ENCODE assay signal across 9 mouse cellular contexts in the genomic region with DNA sequence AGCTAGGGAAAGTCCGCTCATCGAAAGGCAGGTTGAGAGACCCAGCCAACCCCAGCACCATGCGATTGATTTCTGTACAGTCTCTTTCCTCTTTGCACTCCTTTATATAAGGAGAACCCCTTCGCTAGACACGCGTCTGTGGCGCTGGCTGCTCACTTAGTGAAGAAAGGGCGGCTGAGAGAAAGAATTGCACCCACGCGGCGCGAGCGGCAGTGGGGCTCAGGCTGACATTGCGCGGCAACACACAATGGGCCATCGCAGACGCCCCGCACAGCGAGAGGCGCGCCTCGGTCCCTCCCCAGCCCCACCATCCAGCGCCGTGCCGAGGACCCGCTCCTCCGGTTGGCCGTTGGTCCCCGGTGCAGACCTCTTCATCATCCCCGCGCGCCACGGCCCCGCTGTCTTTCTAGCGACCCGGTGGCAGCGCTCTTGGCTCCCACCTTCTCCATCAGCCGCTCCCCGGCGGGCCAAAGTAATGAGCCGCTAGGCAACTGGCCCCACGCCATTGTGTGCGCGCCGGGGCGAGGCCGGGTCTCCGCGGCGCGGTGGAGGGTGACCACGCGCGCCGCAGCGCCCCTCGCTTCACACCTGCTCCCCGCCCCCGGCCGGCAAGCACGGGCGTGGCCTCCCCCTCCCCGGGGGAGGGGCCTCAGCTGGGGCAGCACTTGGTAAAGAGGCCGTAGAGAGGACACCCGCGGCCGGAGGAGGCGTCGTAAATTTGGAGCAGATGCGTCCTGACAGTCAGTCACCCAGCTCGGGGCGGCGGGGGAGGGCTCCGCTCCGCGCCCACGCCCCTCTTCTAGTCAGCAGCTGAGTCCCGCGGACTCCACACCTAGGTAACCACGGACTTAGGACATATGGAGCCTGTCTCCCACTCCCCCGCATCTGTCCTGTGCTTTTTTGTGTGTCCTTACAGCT. TPM values are rescaled to one million over a fixed set of nuclear protein-coding genes. Genes with fewer than 3 reads are reported as not detected.
DNase-seq lines count a peak whose midpoint lies in the region; ATAC-seq and TF ChIP-seq lines count a peak whose summit lies in the region.
"Had no signal": no experiment of that assay in that cellular context is flagged by ENCODE, and none has a peak within 500 bp of the region (broad histone marks: within the 10 kb centered on the region; RNA-seq: fewer than 3 reads in every experiment).

No protein-coding gene starts in this region.

- H3K4me2 ChIP-seq in liver, embryonic 11.5 days = peak overlapping the region; percentile 65
- H3K4me2 ChIP-seq in neural tube, embryonic 14.5 days (ENCODE audit: low read depth, low read length) = peak overlapping the region; percentile 89

- 1% methylated on average over 81 of the region's 81 CpGs for WGBS in kidney, adult 2 months
- under 1% methylated on average over 78 of the region's 81 CpGs for WGBS in liver, embryonic 11.5 days
- under 1% methylated on average over 78 of the region's 81 CpGs for WGBS in neural tube, embryonic 14.5 days

- H3K27ac ChIP-seq in kidney, adult 2 months (ENCODE audit: insufficient read depth, low read depth, low read length) = no peak overlapping the region
- no peak overlapping the region for H3K27ac ChIP-seq in liver, embryonic 11.5 days (ENCODE audit: low read depth, low read length)
- H3K27ac ChIP-seq in neural tube, embryonic 14.5 days (ENCODE audit: low read depth, low read length) = peak overlapping the region; percentile 60

- peak overlapping the region; percentile 93 for H3K4me3 ChIP-seq in megakaryocyte, embryonic 14.5 days (replicated peaks)
- H3K4me3 ChIP-seq in kidney, adult 2 months (ENCODE audit: insufficient read depth, low read depth, low read length) = peak overlapping the region; percentile 27; the same call in 1 of the 2 replicates
- peak overlapping the region; percentile 41 for H3K4me3 ChIP-seq in liver, embryonic 11.5 days (ENCODE audit: low read depth, low read length)
- H3K4me3 ChIP-seq in neural tube, embryonic 14.5 days (ENCODE audit: low read depth, low read length) = peak overlapping the region; percentile 49
- H3K4me3 ChIP-seq: myocyte had no signal

- no peak for TF ChIP-seq POLR2A in kidney, adult 2 months (IDR thresholded peaks at IDR 0.05; ENCODE audit: low read depth, low read length)

- TF ChIP-seq CTCF in kidney, adult 2 months (conservative IDR thresholded peaks at IDR 0.05; ENCODE audit: insufficient read depth, insufficient read length, low read depth, low read length) = no peak

- H3K9ac ChIP-seq in liver, embryonic 11.5 days (ENCODE audit: low read depth, low read length) = no peak overlapping the region
- H3K9ac ChIP-seq in neural tube, embryonic 14.5 days (replicated peaks; ENCODE audit: low read depth, low read length) = peak overlapping the region; percentile 71

- DNase-seq in cerebellum, adult 9-10 months = peak; percentile 29
- DNase-seq in frontal cortex, postnatal 10 days (ENCODE audit: low spot score in 2 of 2) = peak; percentile 41 to 55
- peak; percentile 29 for DNase-seq in kidney, adult 2 months
- DNase-seq in liver, embryonic 11.5 days (ENCODE audit: low spot score) = no peak
- DNase-seq in yolk sac, embryonic 10.5 days (ENCODE audit: low spot score) = no peak

- H3K4me1 ChIP-seq in megakaryocyte, embryonic 14.5 days = peaks cover 71% of the 10 kb centered on the region
- 0 out of 2 replicates have a peak, but pooled peaks cover 3% of the 10 kb centered on the region for H3K4me1 ChIP-seq in kidney, adult 2 months (ENCODE audit: control insufficient read depth, insufficient read depth, low read length)
- peaks cover 4% of the 10 kb centered on the region for H3K4me1 ChIP-seq in liver, embryonic 11.5 days (replicated peaks; ENCODE audit: control insufficient read depth, insufficient read depth, low read length)
- peaks cover 20% of the 10 kb centered on the region for H3K4me1 ChIP-seq in neural tube, embryonic 14.5 days (ENCODE audit: control insufficient read depth, insufficient read depth, low read length)

- no peak for ATAC-seq in megakaryocyte, adult 5-6 weeks (ENCODE audit: poor library complexity, severe bottlenecking)
- no peak for ATAC-seq in liver, embryonic 11.5 days (replicated peaks; ENCODE audit: low FRiP score)
- peak; percentile 56 for ATAC-seq in neural tube, embryonic 14.5 days (ENCODE audit: low read depth)

- no peaks in the 10 kb centered on the region for H3K9me3 ChIP-seq in megakaryocyte, embryonic 14.5 days
- H3K9me3 ChIP-seq in liver, embryonic 11.5 days (ENCODE audit: control insufficient read depth, low read length) = no peaks in the 10 kb centered on the region
- no peaks in the 10 kb centered on the region for H3K9me3 ChIP-seq in neural tube, embryonic 14.5 days (ENCODE audit: control insufficient read depth, low read length)

- peaks cover 13% of the 10 kb centered on the region for H3K36me3 ChIP-seq in megakaryocyte, embryonic 14.5 days (replicated peaks; ENCODE audit: low read length)
- no peaks in the 10 kb centered on the region for H3K36me3 ChIP-seq in kidney, adult 2 months (ENCODE audit: control insufficient read depth, insufficient read depth, low read length)
- no peaks in the 10 kb centered on the region for H3K36me3 ChIP-seq in liver, embryonic 11.5 days (ENCODE audit: control insufficient read depth, insufficient read depth, low read length)
- no peaks in the 10 kb centered on the region for H3K36me3 ChIP-seq in neural tube, embryonic 14.5 days (ENCODE audit: control insufficient read depth, insufficient read depth, low read length)

- H3K27me3 ChIP-seq in megakaryocyte, embryonic 14.5 days (replicated peaks) = peaks cover 65% of the 10 kb centered on the region
- peaks cover 1% of the 10 kb centered on the region; the same call in 1 of the 2 replicates for H3K27me3 ChIP-seq in kidney, adult 2 months (replicated peaks; ENCODE audit: control insufficient read depth, insufficient read depth, low read length)
- H3K27me3 ChIP-seq in liver, embryonic 11.5 days (replicated peaks; ENCODE audit: control insufficient read depth, insufficient read depth, low read length) = peaks cover 76% of the 10 kb centered on the region
- no peaks in the 10 kb centered on the region for H3K27me3 ChIP-seq in neural tube, embryonic 14.5 days (ENCODE audit: control insufficient read depth, insufficient read depth, low read length)

RNA-seq across cellular contexts. Expression of a gene that starts 27.3 kb away (rescaled TPM):
- polyA plus RNA-seq in megakaryocyte, embryonic 14.5 days (2012; ENCODE audit: insufficient read depth, low replicate concordance) = 433 and 1,147 TPM in 2 replicates
- not detected in 2 replicates for total RNA-seq in megakaryocyte, adult 5-6 weeks (2015)
- 0.20 TPM in 1 of 2 replicates, not detected in the other for total RNA-seq in megakaryocyte, adult 5-6 weeks (2017)
- 14.4 and 18.7 TPM in 2 replicates for polyA plus RNA-seq in kidney, adult 2 months (2012; rRNA removed)
- polyA plus RNA-seq in liver, embryonic 11.5 days (2014; fragmentation: Nextera tagmentation; extraction: Ambion mirVana) = 0.18 and 0.32 TPM in 2 replicates
- 13.6 and 25.1 TPM in 2 replicates for polyA plus RNA-seq in neural tube, embryonic 14.5 days (2014; fragmentation: Nextera tagmentation; extraction: Ambion mirVana)

RNA-seq across cellular contexts. Expression of a gene that starts 28.8 kb away (rescaled TPM):
- 1.5 and 3.5 TPM in 2 replicates for polyA plus RNA-seq in megakaryocyte, embryonic 14.5 days (2012; ENCODE audit: insufficient read depth, low replicate concordance)
- total RNA-seq in megakaryocyte, adult 5-6 weeks (2015) = 15.1 and 18.4 TPM in 2 replicates
- total RNA-seq in megakaryocyte, adult 5-6 weeks (2017) = 24.4 and 26.4 TPM in 2 replicates
- polyA plus RNA-seq in kidney, adult 2 months (2012; rRNA removed) = 12.1 and 15.7 TPM in 2 replicates
- polyA plus RNA-seq in liver, embryonic 11.5 days (2014; fragmentation: Nextera tagmentation; extraction: Ambion mirVana) = 13.2 and 17.7 TPM in 2 replicates
- polyA plus RNA-seq in neural tube, embryonic 14.5 days (2014; fragmentation: Nextera tagmentation; extraction: Ambion mirVana) = 36.2 and 39.5 TPM in 2 replicates

RNA-seq across cellular contexts. Expression of a gene that starts 58.6 kb away (rescaled TPM):
- polyA plus RNA-seq in megakaryocyte, embryonic 14.5 days (2012; ENCODE audit: insufficient read depth, low replicate concordance) = not detected in 2 replicates
- total RNA-seq in megakaryocyte, adult 5-6 weeks (2015) = not detected in 2 replicates
- not detected in 2 replicates for total RNA-seq in megakaryocyte, adult 5-6 weeks (2017)
- 25.4 and 27.6 TPM in 2 replicates for polyA plus RNA-seq in kidney, adult 2 months (2012; rRNA removed)
- polyA plus RNA-seq in liver, embryonic 11.5 days (2014; fragmentation: Nextera tagmentation; extraction: Ambion mirVana) = 7.6 and 8.5 TPM in 2 replicates
- polyA plus RNA-seq in neural tube, embryonic 14.5 days (2014; fragmentation: Nextera tagmentation; extraction: Ambion mirVana) = 2.4 and 3.7 TPM in 2 replicates
- polyA plus RNA-seq: myocyte had no signal

Comparison
In these comparisons a context has a peak if more than half of its experiments do, and no peak if none do; other contexts are left out.
1. H3K4me3 ChIP-seq: peak in every context shown above with its lines; median percentile 93 in megakaryocyte, embryonic 14.5 days; 49 in neural tube, embryonic 14.5 days; 41 in liver, embryonic 11.5 days; 27 in kidney, adult 2 months.
2. DNase-seq: peak in cerebellum, adult 9-10 months (single experiment), frontal cortex, postnatal 10 days (2 of 2) and kidney, adult 2 months (single experiment); none in liver, embryonic 11.5 days (single experiment) and yolk sac, embryonic 10.5 days (single experiment).
3. RNA of a gene that starts 27.3 kb away (polyA plus RNA-seq): 433 to 1,147 TPM in megakaryocyte, embryonic 14.5 days; 14.4 to 18.7 TPM in kidney, adult 2 months, 13.6 to 25.1 TPM in neural tube, embryonic 14.5 days and 0.18 to 0.32 TPM in liver, embryonic 11.5 days; every median in the first group is over 10 times any median in the second.